Mouse (Mus musculus) heart, postnatal 25 days (tissue): ENCODE measurements at regions not wholly inside any gene's neighbourhood (a gene's known extent, or its start where the extent isn't known, plus 50 kb on each side); places are given as distances from the start of the nearest gene placed in this dataset.
"Not testable (repeated sequence)": the region's sequence is repeated elsewhere in the genome, so short reads cannot be mapped to it uniquely, and the experiment has no call there.

Experiments
- DNase-seq: peaks from one replicate; pipeline ENCODE4 v3.0.0; 2022; ENCODE audit warnings: low spot score
- intact Hi-C: fragments of 180-260 bp; cut with DNase I; formaldehyde crosslinking; loops from one replicate; pipeline ENCODE4 v1.15.1; 2025

DNA sequence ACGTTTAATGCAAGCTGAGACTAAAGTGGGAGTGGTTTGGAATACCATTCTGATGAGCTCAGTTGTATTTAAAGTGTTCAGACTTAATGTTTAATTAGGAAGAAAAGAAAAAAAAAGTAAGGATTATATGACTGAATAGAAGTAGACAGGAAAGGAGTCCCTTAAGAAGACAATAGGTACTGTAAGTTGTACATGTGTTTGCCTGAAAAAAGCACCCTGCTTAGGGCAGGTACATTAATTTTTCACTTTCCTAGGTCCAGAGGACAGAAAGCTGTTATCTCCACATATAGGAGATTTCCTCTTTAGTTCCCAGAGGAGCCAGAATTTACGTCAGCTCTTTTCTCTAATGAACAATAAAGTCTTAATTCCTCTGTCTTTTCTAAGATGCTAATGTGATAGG is 58.5 kb downstream of the Olfr987 start:
- DNase-seq, result no peak
- intact Hi-C loops, result loop anchor here (1.0 to 10.0 kb wide), 2 partner anchors 28 to 244 kb away; no protein-coding TSS in a partner anchor

DNA sequence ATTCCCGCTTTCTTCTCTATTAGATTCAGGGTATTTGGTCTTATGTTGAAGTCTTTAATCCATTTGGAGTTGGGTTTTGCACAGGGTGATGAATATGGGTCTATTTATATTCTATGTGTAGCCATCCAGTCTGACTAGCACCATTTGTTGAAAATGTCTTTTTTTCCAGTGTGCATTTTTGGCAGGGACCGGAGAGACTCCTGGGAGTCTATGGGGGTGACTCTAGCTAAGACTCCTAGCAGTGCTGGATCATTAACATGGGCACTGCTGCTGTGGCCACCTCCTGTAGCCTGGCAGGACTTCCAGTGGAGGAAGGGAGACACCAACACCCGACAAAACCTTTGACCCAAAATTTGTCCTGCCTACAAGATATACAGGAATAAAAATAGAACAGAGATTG is 61.0 kb downstream of the Olfr987 start:
- intact Hi-C loops, result no loop called here
- no peak for DNase-seq

DNA sequence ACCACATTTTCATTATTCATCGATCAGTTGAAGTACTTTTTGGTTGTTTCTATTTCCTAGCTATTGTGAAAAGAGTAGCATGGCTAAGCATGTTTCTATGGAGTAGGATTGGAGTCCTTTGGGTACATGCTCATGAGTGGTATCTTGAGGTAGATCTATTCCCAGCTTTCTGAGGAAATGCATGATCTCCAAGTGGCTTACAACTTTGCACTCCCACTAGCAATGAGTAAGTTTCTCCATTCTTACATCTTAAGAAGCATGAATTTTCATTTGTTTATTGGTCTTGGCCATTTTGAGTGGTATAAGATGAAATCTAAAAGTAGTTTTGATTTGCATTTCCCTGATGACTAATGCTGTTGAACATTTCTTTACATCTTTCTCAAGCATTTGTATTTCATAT is 61.7 kb downstream of the Olfr987 start:
- intact Hi-C loops, result no loop called here
- DNase-seq, result no peak

DNA sequence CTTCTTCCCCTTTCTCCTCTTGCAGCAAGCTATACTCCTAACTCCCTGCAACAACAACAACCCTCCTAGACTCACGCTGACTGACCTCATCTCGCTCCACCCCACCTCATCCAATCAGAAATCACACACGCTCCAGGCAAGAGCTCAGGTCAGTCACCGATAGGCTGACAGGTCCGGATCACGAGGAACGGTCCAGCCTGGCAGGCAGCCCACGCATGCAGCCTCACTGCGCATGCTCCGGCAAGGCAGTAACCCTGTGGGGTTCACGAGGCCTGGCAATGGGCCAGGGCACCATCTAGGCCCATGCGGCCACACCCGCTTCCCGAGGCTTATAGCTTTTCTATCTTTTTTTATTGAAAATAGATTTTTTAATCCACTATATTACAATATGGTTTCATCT is 69.8 kb upstream of the Lrrc55 start:
- DNase-seq, result not testable (repeated sequence)

DNA sequence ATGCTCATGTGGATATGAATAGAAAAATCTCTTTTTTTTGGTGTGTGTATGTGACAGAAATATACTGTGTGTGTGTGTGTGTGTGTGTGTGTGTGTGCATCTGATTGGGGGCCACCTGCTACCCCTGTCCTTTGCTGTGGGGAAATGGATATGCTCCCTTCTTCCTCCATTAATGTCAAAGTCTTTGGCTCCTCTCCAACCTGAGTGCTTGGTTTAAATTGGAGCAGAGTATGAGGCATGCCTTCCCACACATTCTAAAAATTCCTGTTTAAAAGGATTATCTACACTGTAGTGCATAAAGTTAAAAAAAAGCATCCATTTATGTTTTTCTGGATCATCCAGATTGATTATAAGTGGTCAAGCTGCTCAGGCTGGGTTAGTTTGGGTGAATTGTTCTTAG is 68.7 kb upstream of the Lrrc55 start:
- intact Hi-C loops, result no loop called here
- DNase-seq, result no peak

More for the DNA sequence above, 69.8 kb upstream of the Lrrc55 start:
- intact Hi-C loops, result not testable (repeated sequence)

DNA sequence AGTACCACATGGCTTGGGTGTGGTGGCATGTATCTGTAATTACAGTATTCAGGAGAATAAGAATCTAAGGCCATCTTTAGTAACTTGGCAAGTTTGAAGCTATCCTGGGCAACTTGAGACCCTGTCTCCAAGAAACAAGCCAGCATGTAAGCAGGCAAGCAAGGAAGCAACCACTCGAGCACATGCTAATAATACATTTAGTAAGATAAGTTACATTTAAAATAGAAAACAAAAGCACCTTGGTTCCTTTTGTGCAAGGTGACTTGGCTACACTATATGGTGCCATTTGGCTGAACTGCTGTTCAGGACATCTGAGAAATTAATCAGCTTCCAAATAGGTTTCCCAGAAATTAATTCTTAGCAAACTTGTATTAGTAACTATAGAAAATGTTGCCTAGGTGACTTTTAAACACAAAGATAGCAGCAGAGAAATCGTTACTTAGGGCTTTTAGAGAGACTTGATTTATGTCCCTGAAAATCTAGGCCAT is 68.1 kb upstream of the Lrrc55 start:
- no peak for DNase-seq
- intact Hi-C loops, result no loop called here

DNA sequence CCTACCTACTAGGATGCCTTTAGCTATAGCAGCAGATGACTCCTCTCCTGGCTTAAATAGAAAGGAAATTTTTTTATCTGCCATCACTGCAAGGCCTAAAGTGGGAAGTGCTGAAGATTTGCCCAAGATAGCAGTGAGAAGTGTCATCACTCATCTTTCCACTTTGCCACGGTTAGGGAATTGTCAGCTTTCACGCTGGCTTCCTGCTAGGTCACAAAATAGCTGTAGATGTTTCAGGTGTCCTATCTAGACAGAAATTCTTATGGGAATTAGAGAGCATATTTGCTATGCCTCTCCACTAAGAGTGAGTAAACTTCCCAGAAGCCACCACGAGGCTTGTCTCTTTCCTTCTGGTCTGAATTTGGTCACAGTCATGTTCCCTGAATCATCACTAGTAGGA is 60.4 kb upstream of the Lrrc55 start:
- no peak for DNase-seq
- intact Hi-C loops, result no loop called here

DNA sequence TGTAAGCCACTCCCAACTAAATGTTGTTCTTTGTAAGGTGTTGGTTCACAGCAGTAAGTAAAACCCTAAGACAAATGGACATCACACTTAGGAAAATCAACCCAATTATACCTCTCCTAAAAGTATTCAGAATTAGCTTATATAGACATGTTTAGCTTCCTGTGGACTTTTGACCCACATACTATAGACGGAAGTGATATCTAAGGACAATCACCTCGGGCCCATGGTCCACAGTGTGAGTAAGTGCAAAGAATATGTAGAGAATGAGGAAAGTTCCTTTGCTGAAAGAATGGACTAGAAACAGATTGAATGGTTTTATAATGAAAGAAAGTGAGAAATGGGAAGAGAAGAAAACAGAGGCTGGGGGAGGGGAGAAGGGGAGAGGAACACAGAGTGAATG is 58.6 kb upstream of the Lrrc55 start:
- no peak for DNase-seq
- intact Hi-C loops, result no loop called here

DNA sequence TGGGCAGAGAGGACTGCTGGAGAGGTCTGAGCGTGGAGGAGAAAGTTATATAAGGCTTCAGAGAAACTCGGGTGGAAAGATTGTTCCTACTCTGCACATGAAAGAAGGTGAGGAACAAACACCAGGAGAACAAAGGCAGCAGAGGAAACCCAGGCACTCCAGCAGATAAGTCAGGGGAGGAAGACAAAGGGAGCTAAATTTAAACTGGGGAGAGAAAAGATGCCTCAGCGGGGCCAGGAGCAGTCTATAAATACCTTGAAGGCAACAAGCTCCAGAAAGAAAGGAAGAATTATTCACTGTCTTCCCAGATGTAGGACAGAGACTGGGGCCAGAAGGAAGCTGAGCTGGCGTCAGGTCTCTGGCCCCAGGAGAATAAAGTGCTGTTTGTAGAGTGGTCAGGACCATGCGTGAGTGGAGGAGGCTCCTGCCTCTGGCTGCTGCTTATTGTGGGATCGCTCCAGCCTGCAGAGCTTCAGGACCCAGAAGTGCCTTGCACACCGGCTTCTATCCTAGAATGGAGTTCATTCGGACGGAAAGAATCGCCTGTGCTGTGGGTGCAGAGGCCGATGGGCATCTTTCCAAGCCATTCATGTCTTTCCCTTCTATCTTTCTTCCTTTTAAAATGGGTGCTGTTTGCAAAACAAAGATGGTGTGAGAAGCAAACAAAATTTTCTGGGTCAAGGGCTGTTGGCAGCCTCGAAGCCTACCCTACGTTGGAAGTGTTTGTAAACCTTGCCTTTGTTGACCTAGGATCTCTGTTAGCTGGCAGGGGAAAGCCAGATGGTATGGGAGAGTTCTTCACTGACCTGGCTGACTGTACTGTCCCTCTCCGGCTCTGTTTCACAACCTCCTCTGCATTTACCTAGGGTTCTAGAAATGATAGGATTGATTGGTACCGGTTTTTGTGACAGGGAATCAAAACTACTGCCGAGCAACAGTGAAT is 55.6 kb upstream of the Lrrc55 start:
- intact Hi-C loops, result loop anchor here (1.0 kb wide), 1 partner anchor 28 kb away; no protein-coding TSS in a partner anchor
- peak; percentile 14 for DNase-seq

DNA sequence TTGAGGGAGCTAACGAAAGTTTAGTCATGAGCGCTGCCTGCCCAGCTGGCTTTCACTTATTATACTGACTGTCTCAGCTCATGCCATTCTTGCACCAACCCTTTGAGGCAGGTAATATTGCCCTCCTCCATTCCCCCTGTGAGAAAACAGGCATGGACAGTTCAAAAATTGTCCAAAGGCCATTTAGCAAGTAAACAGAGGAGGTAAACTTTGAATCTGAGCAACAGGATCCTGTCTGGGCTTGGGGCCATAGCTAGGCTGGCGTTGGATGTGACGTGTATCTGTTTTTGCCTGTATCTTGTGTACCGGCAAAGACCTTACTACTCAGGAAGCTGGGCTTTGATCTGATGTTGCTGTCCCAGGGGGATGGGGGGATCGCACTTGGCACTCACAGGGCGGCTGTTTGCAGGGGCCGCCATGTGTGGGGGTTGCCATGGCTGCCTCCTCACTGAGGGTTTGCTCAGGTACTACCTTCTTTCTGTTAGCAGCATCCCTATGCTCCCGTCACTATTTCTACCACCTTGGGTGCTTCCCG is 53.1 kb upstream of the Lrrc55 start:
- DNase-seq, result peak; percentile 33
- intact Hi-C loops, result no loop called here
